Mouse (Mus musculus): ENCODE data around the gene Apoc4. TPM values are rescaled to one million over a fixed set of nuclear protein-coding genes. Genes with fewer than 3 reads are reported as not detected.
A peak's percentile ranks its signal among the peaks of the same experiment; 100 is the strongest.

Gene Apoc4
- polyA plus RNA-seq, 1 experiment from 2014 or later, result 0.29 TPM

DNA sequence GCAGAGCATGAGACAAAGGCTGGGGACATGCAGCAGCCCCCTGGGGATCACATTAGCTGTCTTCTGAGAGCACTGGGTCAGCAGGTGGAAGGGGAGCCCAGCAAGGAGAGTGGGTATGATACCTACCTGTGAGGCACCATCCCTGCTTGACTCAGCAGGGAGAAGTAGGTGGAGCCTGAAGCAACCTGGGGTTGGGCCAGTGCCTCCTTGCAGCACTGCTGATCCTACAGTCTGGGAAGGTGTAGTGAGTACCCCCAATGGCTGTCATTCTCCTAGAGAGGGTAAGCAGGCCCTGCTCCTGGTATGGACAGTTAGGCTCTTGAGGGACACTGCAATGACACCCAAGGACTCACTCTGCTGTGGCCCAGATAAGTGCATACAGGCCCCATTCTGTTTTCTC, 49.0 kb downstream of the Apoc4 start:
- DNase-seq (ENCODE audit: low spot score), result no peak

DNA sequence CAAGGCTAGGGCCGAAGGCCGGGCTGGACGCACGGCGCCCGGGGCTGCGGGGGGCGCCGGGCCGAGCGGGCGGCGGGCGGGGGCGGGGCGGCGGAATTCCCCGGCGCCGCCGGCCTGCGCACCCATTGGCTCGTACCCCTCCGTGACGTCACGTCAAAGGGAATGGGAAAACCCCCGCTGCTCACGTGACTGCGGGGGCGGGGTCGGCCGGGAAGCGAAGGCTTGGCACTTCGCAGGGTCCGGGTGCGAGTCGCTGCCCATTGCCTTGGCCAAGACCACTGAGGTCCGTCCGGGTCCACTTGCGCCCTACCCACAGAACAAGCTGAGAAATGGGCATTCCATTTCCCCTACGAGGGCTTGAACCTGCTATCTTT, 51.9 kb downstream of the Apoc4 start, which contains the start of gene Relb:
Gene Relb, minus strand, starts transcription at position 78 of the 374 bp plus-strand sequence.
- peak; percentile 77 for DNase-seq (ENCODE audit: low spot score)

GRCm38 (mm10) chr7:19628536-19629360, 52.5 kb downstream of the Apoc4 start:
- DNase-seq (ENCODE audit: low spot score), result peak; percentile 98

DNA sequence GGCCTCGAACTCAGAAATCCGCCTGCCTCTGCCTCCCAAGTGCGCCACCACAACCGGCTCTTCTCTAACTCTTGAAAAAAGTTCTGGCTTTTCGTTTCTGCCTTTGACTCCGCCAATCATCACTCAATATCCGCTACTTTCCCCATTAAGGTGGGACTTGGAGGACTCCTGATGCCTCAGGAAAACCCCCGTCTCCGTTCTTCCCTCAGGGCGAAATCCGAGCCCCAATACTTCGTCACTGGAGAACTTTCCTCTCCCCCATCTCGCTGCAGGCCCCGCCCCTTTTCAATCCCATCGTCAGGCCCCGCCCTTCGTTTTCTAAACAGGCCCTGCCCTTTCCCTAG, 53.1 kb downstream of the Apoc4 start:
- DNase-seq (ENCODE audit: low spot score), result no peak

Other genes starting within 250 kb of the Apoc4 start
- gene Mark4, start 222.7 kb downstream of the Apoc4 start, polyA plus RNA-seq (2015; fragmentation: Nextera tagmentation; extraction: Ambion mirVana), result 6.7 and 9.0 TPM in 2 replicates
- gene Exoc3l2, start 218.1 kb downstream of the Apoc4 start, polyA plus RNA-seq (2015; fragmentation: Nextera tagmentation; extraction: Ambion mirVana), result 0.74 and 0.78 TPM in 2 replicates
- gene Bloc1s3, start 173.1 kb downstream of the Apoc4 start, polyA plus RNA-seq (2015; fragmentation: Nextera tagmentation; extraction: Ambion mirVana), result 2.7 and 4.0 TPM in 2 replicates
- gene Trappc6a, start 173.1 kb downstream of the Apoc4 start, polyA plus RNA-seq (2015; fragmentation: Nextera tagmentation; extraction: Ambion mirVana), result 86.5 and 92.5 TPM in 2 replicates
- gene Nkpd1, start 163.6 kb downstream of the Apoc4 start, polyA plus RNA-seq (2015; fragmentation: Nextera tagmentation; extraction: Ambion mirVana), result 0.24 and 0.42 TPM in 2 replicates
- gene Ppp1r37, start 118.4 kb downstream of the Apoc4 start, polyA plus RNA-seq (2015; fragmentation: Nextera tagmentation; extraction: Ambion mirVana), result 11.7 and 15.6 TPM in 2 replicates
- gene Zfp296, start 104.2 kb downstream of the Apoc4 start, polyA plus RNA-seq (2015; fragmentation: Nextera tagmentation; extraction: Ambion mirVana), result 1.5 and 2.0 TPM in 2 replicates
- 133 and 134 TPM in 2 replicates for gene Gemin7, start 103.9 kb downstream of the Apoc4 start, polyA plus RNA-seq (2015; fragmentation: Nextera tagmentation; extraction: Ambion mirVana)
- gene Clasrp, start 77.0 kb downstream of the Apoc4 start, polyA plus RNA-seq (2015; fragmentation: Nextera tagmentation; extraction: Ambion mirVana), result 35.2 and 41.3 TPM in 2 replicates
- 37.2 and 38.0 TPM in 2 replicates for gene Relb, start 52.0 kb downstream of the Apoc4 start, polyA plus RNA-seq (2015; fragmentation: Nextera tagmentation; extraction: Ambion mirVana)
- 57.5 and 66.6 TPM in 2 replicates for gene Clptm1, start 16.4 kb downstream of the Apoc4 start, polyA plus RNA-seq (2015; fragmentation: Nextera tagmentation; extraction: Ambion mirVana)
- gene Apoc2, start 3.5 kb downstream of the Apoc4 start, polyA plus RNA-seq (2015; fragmentation: Nextera tagmentation; extraction: Ambion mirVana), result 3.4 and 3.8 TPM in 2 replicates
- 0.59 TPM in 1 of 2 replicates, not detected in the other for gene Gm44805, start 56 bp downstream of the Apoc4 start, polyA plus RNA-seq (2015; fragmentation: Nextera tagmentation; extraction: Ambion mirVana)
- gene Apoc1, start 11.2 kb upstream of the Apoc4 start, polyA plus RNA-seq (2015; fragmentation: Nextera tagmentation; extraction: Ambion mirVana), result 21.1 and 21.3 TPM in 2 replicates
- gene Apoe, start 17.7 kb upstream of the Apoc4 start, polyA plus RNA-seq (2015; fragmentation: Nextera tagmentation; extraction: Ambion mirVana), result 624 and 627 TPM in 2 replicates
- 132 and 140 TPM in 2 replicates for gene Tomm40, start 34.0 kb upstream of the Apoc4 start, polyA plus RNA-seq (2015; fragmentation: Nextera tagmentation; extraction: Ambion mirVana)
- 7.0 and 7.1 TPM in 2 replicates for gene Nectin2, start 69.0 kb upstream of the Apoc4 start, polyA plus RNA-seq (2015; fragmentation: Nextera tagmentation; extraction: Ambion mirVana)
- 29.7 and 30.9 TPM in 2 replicates for gene Bcam, start 89.5 kb upstream of the Apoc4 start, polyA plus RNA-seq (2015; fragmentation: Nextera tagmentation; extraction: Ambion mirVana)
- gene Cblc, start 115.3 kb upstream of the Apoc4 start, polyA plus RNA-seq (2015; fragmentation: Nextera tagmentation; extraction: Ambion mirVana), result 2.6 and 4.2 TPM in 2 replicates
- 9.5 and 13.1 TPM in 2 replicates for gene Bcl3, start 141.3 kb upstream of the Apoc4 start, polyA plus RNA-seq (2015; fragmentation: Nextera tagmentation; extraction: Ambion mirVana)
- not detected in 2 replicates for gene Gm19345, start 170.5 kb upstream of the Apoc4 start, polyA plus RNA-seq (2015; fragmentation: Nextera tagmentation; extraction: Ambion mirVana)
- gene Ceacam16, start 179.8 kb upstream of the Apoc4 start, polyA plus RNA-seq (2015; fragmentation: Nextera tagmentation; extraction: Ambion mirVana), result 0.46 and 0.59 TPM in 2 replicates
- gene Ceacam19, start 206.5 kb upstream of the Apoc4 start, polyA plus RNA-seq (2015; fragmentation: Nextera tagmentation; extraction: Ambion mirVana), result 0.10 and 0.14 TPM in 2 replicates
- 33.7 and 52.4 TPM in 2 replicates for gene Pvr, start 239.7 kb upstream of the Apoc4 start, polyA plus RNA-seq (2015; fragmentation: Nextera tagmentation; extraction: Ambion mirVana)